Mouse (Mus musculus) forebrain, embryonic 13.5 days (tissue): ENCODE measurements around the gene Spata1. TPM values are rescaled to one million over a fixed set of nuclear protein-coding genes. Genes with fewer than 3 reads are reported as not detected.
A peak's percentile ranks its signal among the peaks of the same experiment; 100 is the strongest.

Experiments
- ATAC-seq: fragments of 200-750 bp; cut with Nextera tagmentation; 2 replicates; pipeline ENCODE4 v1.8.0; 2017
- H3K27ac ChIP-seq: fragments of 300-500 bp; sonication (generic); 2 replicates; pipeline ENCODE4 v1.5.1; 2015; ENCODE audit warnings: inconsistent platforms, mild to moderate bottlenecking, moderate library complexity
- H3K27me3 ChIP-seq: fragments of 300-500 bp; sonication (generic); 2 replicates; pipeline ENCODE4 v1.6.1; 2015; ENCODE audit warnings: mild to moderate bottlenecking, inconsistent platforms
- H3K36me3 ChIP-seq: fragments of 300-500 bp; sonication (generic); 2 replicates; pipeline ENCODE4 v1.6.1; 2015; ENCODE audit warnings: mild to moderate bottlenecking, inconsistent platforms; ENCODE audit not compliant: poor library complexity, severe bottlenecking
- H3K4me1 ChIP-seq: fragments of 300-500 bp; sonication (generic); 2 replicates; pipeline ENCODE4 v1.6.1; 2015; ENCODE audit warnings: inconsistent platforms
- H3K4me2 ChIP-seq: fragments of 300-500 bp; sonication (generic); 2 replicates; pipeline ENCODE4 v1.6.1; 2015; ENCODE audit warnings: inconsistent platforms, mild to moderate bottlenecking, moderate library complexity
- H3K4me3 ChIP-seq: fragments of 300-500 bp; sonication (generic); 2 replicates; pipeline ENCODE4 v1.5.1; 2015; ENCODE audit warnings: mild to moderate bottlenecking, inconsistent platforms
- H3K9ac ChIP-seq: fragments of 300-500 bp; sonication (generic); 2 replicates; pipeline ENCODE4 v1.6.1; 2015; ENCODE audit warnings: mild to moderate bottlenecking, inconsistent platforms
- H3K9me3 ChIP-seq: fragments of 300-500 bp; sonication (generic); replicated peaks from 2 replicates; pipeline ENCODE4 v1.6.1; 2016; ENCODE audit warnings: inconsistent platforms
- WGBS: fragments of 180-500 bp; shearing (Covaris S2); methylation state at CpG from one replicate; pipeline ENCODE4 v1.1.7; 2015; 5-methylcytosine and 5-hydroxymethylcytosine counted together
- polyA plus RNA-seq: library from polyadenylated mRNA; unstranded; fragments of >200 nt; fragmentation: Nextera tagmentation; extraction: Ambion mirVana; gene quantifications from 2 replicates; pipeline ENCODE4 v1.2.1, GENCODE M21; 2015

Spata1 gene
- polyA plus RNA-seq, 1 experiment from 2014 or later, result 4.2 TPM

GRCm38 (mm10) chr3:146500003-146500809 lies 653 bp upstream of the Spata1 start:
- WGBS, result under 1% methylated on average over 40 of the region's 57 CpGs
- H3K27ac ChIP-seq, result peak overlapping the region; percentile 75
- ATAC-seq, result peak; percentile 80; the same call in 1 of the 2 replicates

GRCm38 (mm10) chr3:146498989-146499388 lies 564 bp downstream of the Spata1 start:
- H3K27ac ChIP-seq, result peak overlapping the region; percentile 44; the same call in 1 of the 2 replicates

More at GRCm38 (mm10) chr3:146500003-146500809, 653 bp upstream of the Spata1 start:
- Histone ChIP-seq H3K4me3 (peak overlapping the region; percentile 84), H3K9me3 (no peaks in the 10 kb centered on the region), H3K4me2 (peak overlapping the region; percentile 71), H3K27me3 (no peaks in the 10 kb centered on the region), H3K36me3 (peaks cover 17% of the 10 kb centered on the region), H3K4me1 (peaks cover 21% of the 10 kb centered on the region), H3K9ac (peak overlapping the region; percentile 89)

GRCm38 (mm10) chr3:146494941-146495340 lies 4.6 kb downstream of the Spata1 start:
- Histone ChIP-seq H3K27ac (no peak overlapping the region), H3K27me3 (no peaks in the 10 kb centered on the region), H3K9ac (no peak overlapping the region), H3K4me1 (no peaks in the 10 kb centered on the region), H3K36me3 (no peaks in the 10 kb centered on the region), H3K4me2 (no peak overlapping the region), H3K9me3 (no peaks in the 10 kb centered on the region), H3K4me3 (no peak overlapping the region)
- 27% methylated on average over 8 of the region's 8 CpGs for WGBS
- ATAC-seq, result no peak

More at GRCm38 (mm10) chr3:146498989-146499388, 564 bp downstream of the Spata1 start:
- peak overlapping the region; percentile 71 for H3K4me2 ChIP-seq
- no peak for ATAC-seq
- no peaks in the 10 kb centered on the region for H3K9me3 ChIP-seq
- H3K4me3 ChIP-seq, result peak overlapping the region; percentile 84
- peaks cover 21% of the 10 kb centered on the region for H3K4me1 ChIP-seq
- peak overlapping the region; percentile 89 for H3K9ac ChIP-seq
- WGBS, result 5% methylated on average over 13 of the region's 13 CpGs
- H3K27me3 ChIP-seq, result no peaks in the 10 kb centered on the region
- H3K36me3 ChIP-seq, result peaks cover 8% of the 10 kb centered on the region

- Histone ChIP-seq H3K9ac (no peak overlapping the region), H3K27ac (no peak overlapping the region), H3K4me3 (no peak overlapping the region), H3K4me2 (no peak overlapping the region), H3K4me1 (no peaks in the 10 kb centered on the region), H3K36me3 (no peaks in the 10 kb centered on the region), H3K9me3 (no peaks in the 10 kb centered on the region), H3K27me3 (no peaks in the 10 kb centered on the region)
- ATAC-seq, result no peak
- WGBS, result 86% methylated on average over 4 of the region's 4 CpGs
Observed at GRCm38 (mm10) chr3:146486464-146486863, 13.1 kb downstream of the Spata1 start.

GRCm38 (mm10) chr3:146482044-146482443 lies 17.5 kb downstream of the Spata1 start:
- Histone ChIP-seq H3K9me3 (no peaks in the 10 kb centered on the region), H3K4me3 (no peak overlapping the region), H3K9ac (no peak overlapping the region), H3K4me2 (no peak overlapping the region), H3K36me3 (no peaks in the 10 kb centered on the region), H3K4me1 (no peaks in the 10 kb centered on the region), H3K27me3 (no peaks in the 10 kb centered on the region), H3K27ac (no peak overlapping the region)
- ATAC-seq, result no peak
- 77% methylated on average over 2 of the region's 2 CpGs for WGBS

GRCm38 (mm10) chr3:146474428-146474827 lies 25.1 kb downstream of the Spata1 start:
- no peak overlapping the region for H3K27ac ChIP-seq
- WGBS, result 91% methylated on average over 3 of the region's 3 CpGs
- H3K36me3 ChIP-seq, result no peaks in the 10 kb centered on the region
- no peaks in the 10 kb centered on the region for H3K4me1 ChIP-seq
- H3K9ac ChIP-seq, result no peak overlapping the region
- no peaks in the 10 kb centered on the region for H3K9me3 ChIP-seq
- H3K4me2 ChIP-seq, result no peak overlapping the region
- no peaks in the 10 kb centered on the region for H3K27me3 ChIP-seq
- no peak overlapping the region for H3K4me3 ChIP-seq
- ATAC-seq, result no peak

- Histone ChIP-seq H3K9me3 (no peaks in the 10 kb centered on the region), H3K36me3 (no peaks in the 10 kb centered on the region), H3K27ac (no peak overlapping the region), H3K4me3 (no peak overlapping the region), H3K9ac (no peak overlapping the region), H3K4me1 (no peaks in the 10 kb centered on the region), H3K27me3 (no peaks in the 10 kb centered on the region), H3K4me2 (no peak overlapping the region)
- ATAC-seq, result no peak
Observed at GRCm38 (mm10) chr3:146473741-146474140, 25.8 kb downstream of the Spata1 start.

- ATAC-seq, result no peak
- Histone ChIP-seq H3K27ac (no peak overlapping the region), H3K4me3 (no peak overlapping the region), H3K27me3 (no peaks in the 10 kb centered on the region), H3K4me1 (no peaks in the 10 kb centered on the region), H3K9ac (no peak overlapping the region), H3K36me3 (no peaks in the 10 kb centered on the region), H3K4me2 (no peak overlapping the region), H3K9me3 (no peaks in the 10 kb centered on the region)
- 73% methylated on average over 4 of the region's 4 CpGs for WGBS
Observed at GRCm38 (mm10) chr3:146472657-146473056, 26.9 kb downstream of the Spata1 start.

- Histone ChIP-seq H3K4me3 (no peak overlapping the region), H3K36me3 (no peaks in the 10 kb centered on the region), H3K27ac (no peak overlapping the region), H3K4me2 (no peak overlapping the region), H3K9me3 (no peaks in the 10 kb centered on the region), H3K9ac (no peak overlapping the region), H3K27me3 (no peaks in the 10 kb centered on the region), H3K4me1 (no peaks in the 10 kb centered on the region)
- ATAC-seq, result no peak
- whole genome bisulfite sequencing, result 88% methylated on average over 2 of the region's 2 CpGs
Observed at GRCm38 (mm10) chr3:146469226-146469625, 30.3 kb downstream of the Spata1 start.

- no peak overlapping the region for H3K9ac ChIP-seq
- ATAC-seq, result no peak
- 65% methylated on average over 2 of the region's 2 CpGs for WGBS
- no peaks in the 10 kb centered on the region for H3K36me3 ChIP-seq
- no peak overlapping the region for H3K27ac ChIP-seq
- H3K4me2 ChIP-seq, result no peak overlapping the region
- H3K9me3 ChIP-seq, result no peaks in the 10 kb centered on the region
- no peaks in the 10 kb centered on the region for H3K27me3 ChIP-seq
- no peak overlapping the region for H3K4me3 ChIP-seq
- H3K4me1 ChIP-seq, result no peaks in the 10 kb centered on the region
Observed at GRCm38 (mm10) chr3:146462939-146463338, 36.6 kb downstream of the Spata1 start.

- no peak for ATAC-seq
- H3K4me2 ChIP-seq, result no peak overlapping the region
- no peaks in the 10 kb centered on the region for H3K9me3 ChIP-seq
- H3K27ac ChIP-seq, result no peak overlapping the region
- H3K36me3 ChIP-seq, result no peaks in the 10 kb centered on the region
- no peak overlapping the region for H3K9ac ChIP-seq
- H3K4me3 ChIP-seq, result no peak overlapping the region
- no peaks in the 10 kb centered on the region for H3K27me3 ChIP-seq
- 78% methylated on average over 5 of the region's 5 CpGs for WGBS
- peaks cover 10% of the 10 kb centered on the region for H3K4me1 ChIP-seq
Observed at GRCm38 (mm10) chr3:146451375-146451774, 48.2 kb downstream of the Spata1 start.

- peak; percentile 99 for ATAC-seq
- no peaks in the 10 kb centered on the region for H3K9me3 ChIP-seq
- H3K36me3 ChIP-seq, result peaks cover 8% of the 10 kb centered on the region
- peak overlapping the region; percentile 49 for H3K27ac ChIP-seq
- WGBS, result under 1% methylated on average over 29 of the region's 29 CpGs
- no peaks in the 10 kb centered on the region for H3K27me3 ChIP-seq
- peak overlapping the region; percentile 72 for H3K4me2 ChIP-seq
- H3K9ac ChIP-seq, result peak overlapping the region; percentile 73
- H3K4me3 ChIP-seq, result peak overlapping the region; percentile 54
- peaks cover 10% of the 10 kb centered on the region for H3K4me1 ChIP-seq
Observed at GRCm38 (mm10) chr3:146450371-146450841, 49.1 kb downstream of the Spata1 start.
